Mouse (Mus musculus): ENCODE results near the gene Slc38a9. TPM values are rescaled to one million over a fixed set of nuclear protein-coding genes. Genes with fewer than 3 reads are reported as not detected.

The Slc38a9 gene
- polyA plus RNA-seq, 1 experiment from 2014 or later, result 13.3 TPM

GRCm38 (mm10) chr13:112734906-112735713, 74.6 kb downstream of the Slc38a9 start:
- Histone ChIP-seq H3K27ac (ENCODE audit: low read depth, low read length) (no peak overlapping the region), H3K4me3 (ENCODE audit: low read depth, low read length) (no peak overlapping the region), H3K9me3 (ENCODE audit: control insufficient read depth, low read length) (no peaks in the 10 kb centered on the region), H3K36me3 (ENCODE audit: control insufficient read depth, insufficient read depth, low read length) (no peaks in the 10 kb centered on the region), H3K9ac (ENCODE audit: low read depth, low read length) (no peak overlapping the region), H3K27me3 (replicated peaks; ENCODE audit: control insufficient read depth, insufficient read depth, low read length) (no peaks in the 10 kb centered on the region), H3K4me1 (replicated peaks; ENCODE audit: control insufficient read depth, insufficient read depth, low read length) (no peaks in the 10 kb centered on the region), H3K4me2 (no peak overlapping the region)
- ATAC-seq (replicated peaks; ENCODE audit: low FRiP score), result 0 out of 2 replicates have a peak, but pooled peaks have one; percentile 56
- DNase-seq (ENCODE audit: low spot score), result no peak
- WGBS, result 67% methylated on average over 14 of the region's 14 CpGs

GRCm38 (mm10) chr13:112736407-112736806, 75.9 kb downstream of the Slc38a9 start:
- no peak for ATAC-seq (replicated peaks; ENCODE audit: low FRiP score)
- WGBS, result 84% methylated on average over 10 of the region's 10 CpGs

GRCm38 (mm10) chr13:112737110-112737509, 76.6 kb downstream of the Slc38a9 start:
- no peak for DNase-seq (ENCODE audit: low spot score)
- Histone ChIP-seq H3K9ac (ENCODE audit: low read depth, low read length) (no peak overlapping the region), H3K4me1 (replicated peaks; ENCODE audit: control insufficient read depth, insufficient read depth, low read length) (peaks cover 2% of the 10 kb centered on the region; the same call in 1 of the 2 replicates), H3K4me3 (ENCODE audit: low read depth, low read length) (no peak overlapping the region), H3K27me3 (replicated peaks; ENCODE audit: control insufficient read depth, insufficient read depth, low read length) (no peaks in the 10 kb centered on the region), H3K4me2 (no peak overlapping the region), H3K36me3 (ENCODE audit: control insufficient read depth, insufficient read depth, low read length) (no peaks in the 10 kb centered on the region), H3K9me3 (ENCODE audit: control insufficient read depth, low read length) (no peaks in the 10 kb centered on the region), H3K27ac (ENCODE audit: low read depth, low read length) (no peak overlapping the region)
- 85% methylated on average over 9 of the region's 9 CpGs for WGBS
- no peak for ATAC-seq (replicated peaks; ENCODE audit: low FRiP score)

More at GRCm38 (mm10) chr13:112736407-112736806, 75.9 kb downstream of the Slc38a9 start:
- Histone ChIP-seq H3K9ac (ENCODE audit: low read depth, low read length) (no peak overlapping the region), H3K36me3 (ENCODE audit: control insufficient read depth, insufficient read depth, low read length) (no peaks in the 10 kb centered on the region), H3K4me3 (ENCODE audit: low read depth, low read length) (no peak overlapping the region), H3K4me1 (replicated peaks; ENCODE audit: control insufficient read depth, insufficient read depth, low read length) (no peaks in the 10 kb centered on the region), H3K9me3 (ENCODE audit: control insufficient read depth, low read length) (no peaks in the 10 kb centered on the region), H3K27me3 (replicated peaks; ENCODE audit: control insufficient read depth, insufficient read depth, low read length) (no peaks in the 10 kb centered on the region), H3K4me2 (no peak overlapping the region), H3K27ac (ENCODE audit: low read depth, low read length) (no peak overlapping the region)
- no peak for DNase-seq (ENCODE audit: low spot score)

GRCm38 (mm10) chr13:112738005-112738404, 77.5 kb downstream of the Slc38a9 start:
- Histone ChIP-seq H3K4me2 (no peak overlapping the region), H3K27me3 (replicated peaks; ENCODE audit: control insufficient read depth, insufficient read depth, low read length) (no peaks in the 10 kb centered on the region), H3K4me3 (ENCODE audit: low read depth, low read length) (no peak overlapping the region), H3K36me3 (ENCODE audit: control insufficient read depth, insufficient read depth, low read length) (no peaks in the 10 kb centered on the region), H3K9ac (ENCODE audit: low read depth, low read length) (no peak overlapping the region), H3K9me3 (ENCODE audit: control insufficient read depth, low read length) (no peaks in the 10 kb centered on the region), H3K4me1 (replicated peaks; ENCODE audit: control insufficient read depth, insufficient read depth, low read length) (peaks cover 3% of the 10 kb centered on the region; the same call in 1 of the 2 replicates), H3K27ac (ENCODE audit: low read depth, low read length) (no peak overlapping the region)
- 90% methylated on average over 16 of the region's 16 CpGs for WGBS
- DNase-seq (ENCODE audit: low spot score) (no peak), ATAC-seq (replicated peaks; ENCODE audit: low FRiP score) (no peak)

- no peak for ATAC-seq (replicated peaks; ENCODE audit: low FRiP score)
- Histone ChIP-seq H3K27ac (ENCODE audit: low read depth, low read length) (no peak overlapping the region), H3K9me3 (ENCODE audit: control insufficient read depth, low read length) (no peaks in the 10 kb centered on the region), H3K4me1 (replicated peaks; ENCODE audit: control insufficient read depth, insufficient read depth, low read length) (peaks cover 6% of the 10 kb centered on the region), H3K4me2 (no peak overlapping the region), H3K4me3 (ENCODE audit: low read depth, low read length) (no peak overlapping the region), H3K36me3 (ENCODE audit: control insufficient read depth, insufficient read depth, low read length) (no peaks in the 10 kb centered on the region), H3K27me3 (replicated peaks; ENCODE audit: control insufficient read depth, insufficient read depth, low read length) (no peaks in the 10 kb centered on the region), H3K9ac (ENCODE audit: low read depth, low read length) (no peak overlapping the region)
- 71% methylated on average over 6 of the region's 6 CpGs for WGBS
- no peak for DNase-seq (ENCODE audit: low spot score)
These were observed 79.5 kb downstream of the Slc38a9 start for GRCm38 (mm10) chr13:112740073-112740472.

GRCm38 (mm10) chr13:112742076-112742830, 81.7 kb downstream of the Slc38a9 start:
- no peak for ATAC-seq (replicated peaks; ENCODE audit: low FRiP score)
- Histone ChIP-seq H3K27me3 (replicated peaks; ENCODE audit: control insufficient read depth, insufficient read depth, low read length) (no peaks in the 10 kb centered on the region), H3K4me2 (no peak overlapping the region), H3K36me3 (ENCODE audit: control insufficient read depth, insufficient read depth, low read length) (no peaks in the 10 kb centered on the region), H3K9me3 (ENCODE audit: control insufficient read depth, low read length) (no peaks in the 10 kb centered on the region), H3K27ac (ENCODE audit: low read depth, low read length) (no peak overlapping the region), H3K9ac (ENCODE audit: low read depth, low read length) (no peak overlapping the region), H3K4me3 (ENCODE audit: low read depth, low read length) (no peak overlapping the region), H3K4me1 (replicated peaks; ENCODE audit: control insufficient read depth, insufficient read depth, low read length) (peaks cover 24% of the 10 kb centered on the region)
- DNase-seq (ENCODE audit: low spot score), result no peak
- WGBS, result 45% methylated on average over 14 of the region's 14 CpGs

- H3K9me3 ChIP-seq (ENCODE audit: control insufficient read depth, low read length), result no peaks in the 10 kb centered on the region
- no peak overlapping the region for H3K27ac ChIP-seq (ENCODE audit: low read depth, low read length)
- no peak for ATAC-seq (replicated peaks; ENCODE audit: low FRiP score)
- no peak overlapping the region for H3K4me2 ChIP-seq
- no peak overlapping the region for H3K4me3 ChIP-seq (ENCODE audit: low read depth, low read length)
- DNase-seq (ENCODE audit: low spot score), result no peak
- 83% methylated on average over 4 of the region's 4 CpGs for WGBS
- no peak overlapping the region for H3K9ac ChIP-seq (ENCODE audit: low read depth, low read length)
- H3K36me3 ChIP-seq (ENCODE audit: control insufficient read depth, insufficient read depth, low read length), result no peaks in the 10 kb centered on the region
- H3K27me3 ChIP-seq (replicated peaks; ENCODE audit: control insufficient read depth, insufficient read depth, low read length), result no peaks in the 10 kb centered on the region
- peaks cover 34% of the 10 kb centered on the region for H3K4me1 ChIP-seq (replicated peaks; ENCODE audit: control insufficient read depth, insufficient read depth, low read length)
These were observed 83.1 kb downstream of the Slc38a9 start for GRCm38 (mm10) chr13:112743647-112744046.

GRCm38 (mm10) chr13:112744061-112744849, 83.7 kb downstream of the Slc38a9 start:
- no peak overlapping the region for H3K9ac ChIP-seq (ENCODE audit: low read depth, low read length)
- H3K4me2 ChIP-seq, result no peak overlapping the region
- no peak overlapping the region for H3K4me3 ChIP-seq (ENCODE audit: low read depth, low read length)
- WGBS, result 81% methylated on average over 15 of the region's 15 CpGs
- no peaks in the 10 kb centered on the region for H3K27me3 ChIP-seq (replicated peaks; ENCODE audit: control insufficient read depth, insufficient read depth, low read length)
- no peak overlapping the region for H3K27ac ChIP-seq (ENCODE audit: low read depth, low read length)
- DNase-seq (ENCODE audit: low spot score), result no peak
- ATAC-seq (replicated peaks; ENCODE audit: low FRiP score), result no peak
- no peaks in the 10 kb centered on the region for H3K9me3 ChIP-seq (ENCODE audit: control insufficient read depth, low read length)
- H3K4me1 ChIP-seq (replicated peaks; ENCODE audit: control insufficient read depth, insufficient read depth, low read length), result peaks cover 36% of the 10 kb centered on the region
- no peaks in the 10 kb centered on the region for H3K36me3 ChIP-seq (ENCODE audit: control insufficient read depth, insufficient read depth, low read length)
